Mouse (Mus musculus) left cerebral cortex, adult 18-20 months (tissue): ENCODE data around the gene Phgr1. TPM values are rescaled to one million over a fixed set of nuclear protein-coding genes. Genes with fewer than 3 reads are reported as not detected.

Source experiments
- DNase-seq, 2 experiments: peaks; one replicate each; pipeline ENCODE4 v3.0.0; 2021 to 2022; ENCODE audit warnings: low spot score in 2 of 2, mixed read lengths in 1 of 2
- total RNA-seq, 2 experiments: library from RNA; stranded (reverse); gene quantifications; 2 replicates each; pipeline ENCODE4 v1.2.3; 2021

Phgr1 gene
- total RNA-seq, 2 experiments from 2014 or later = not detected

GRCm38 (mm10) chr2:118812724-118813123 is 40.2 kb downstream of the Phgr1 start:
- DNase-seq = no peak

- peak; percentile 81 to 89 for DNase-seq
These were observed 41.6 kb downstream of the Phgr1 start, which contains the start of gene Knstrn for GRCm38 (mm10) chr2:118813981-118814836. Gene Knstrn, plus strand, starts transcription at chr2:118814003.

DNA sequence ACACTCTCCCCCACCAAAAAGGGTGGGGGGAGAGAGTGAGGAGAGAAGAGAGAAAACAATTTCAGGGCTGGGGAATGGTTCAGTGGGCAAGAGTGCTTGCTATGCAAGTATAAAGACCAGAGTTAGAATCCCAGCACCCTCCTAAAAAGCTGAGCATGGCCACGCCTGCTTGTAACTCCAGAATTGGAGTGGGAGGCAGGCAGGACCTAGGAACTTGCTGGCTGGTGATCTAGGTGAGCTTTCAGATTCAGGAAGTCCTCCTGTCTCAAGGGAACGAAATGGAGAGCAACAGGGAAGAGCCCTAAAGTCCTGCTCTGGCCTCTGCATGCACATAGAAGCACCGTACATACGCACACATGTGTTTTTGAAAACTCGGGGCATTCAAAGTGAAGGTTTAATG is 50.2 kb downstream of the Phgr1 start:
- DNase-seq = no peak

- DNase-seq = no peak
These were observed 51.8 kb downstream of the Phgr1 start for GRCm38 (mm10) chr2:118824396-118824795.

Other genes starting within 250 kb of the Phgr1 start
- 1 to 10 TPM; 1.8 TPM for gene Bmf, start 223.1 kb upstream of the Phgr1 start, total RNA-seq
- gene Bub1b, start 174.6 kb upstream of the Phgr1 start, total RNA-seq = 1 to 10 TPM; 1.0 to 1.1 TPM
- 10 to 100 TPM; 79.7 to 86.4 TPM for gene Pak6, start 109.5 kb upstream of the Phgr1 start, total RNA-seq
- 10 to 100 TPM; 27.5 to 33.7 TPM for gene Ankrd63, start 68.8 kb upstream of the Phgr1 start, total RNA-seq
- 1 to 10 TPM; 3.0 to 3.1 TPM for gene Plcb2, start 44.3 kb upstream of the Phgr1 start, total RNA-seq
- gene Inafm2, start 27.0 kb upstream of the Phgr1 start, total RNA-seq = 10 to 100 TPM; 48.7 to 49.6 TPM
- gene Ccdc9b, start 10.1 kb upstream of the Phgr1 start, total RNA-seq = 1 to 10 TPM; 4.4 to 4.8 TPM
- 100 to 1,000 TPM; 184 to 206 TPM for gene Disp2, start 7.0 kb downstream of the Phgr1 start, total RNA-seq
- 1 to 10 TPM; 1.5 to 1.7 TPM for gene Knstrn, start 41.2 kb downstream of the Phgr1 start, total RNA-seq
- 10 to 100 TPM; 63.1 to 68.5 TPM for gene Ivd, start 89.2 kb downstream of the Phgr1 start, total RNA-seq
- gene Bahd1, start 127.6 kb downstream of the Phgr1 start, total RNA-seq = 10 to 100 TPM; 53.2 to 61.6 TPM
- gene Chst14, start 153.7 kb downstream of the Phgr1 start, total RNA-seq = 1 to 10 TPM; 1.8 to 2.9 TPM